Mouse (Mus musculus) left cerebral cortex, adult 6 months (tissue): ENCODE results near the gene Mup10. TPM values are rescaled to one million over a fixed set of nuclear protein-coding genes. Genes with fewer than 3 reads are reported as not detected.

ENCODE experiments used
- long read RNA-seq, 2 experiments: library from polyadenylated mRNA; unstranded; transcript quantifications; one replicate each; pipeline ENCODE4 v2.0.0; 2019 to 2020
- polyA plus RNA-seq: library from polyadenylated mRNA; unstranded; fragments of <200 nt; fragmentation: Nextera tagmentation; gene quantifications from 2 replicates; pipeline ENCODE4 v1.2.3, GENCODE M21; 2021

The Mup10 gene
- polyA plus RNA-seq = not detected in 2 replicates
- long read RNA-seq, experiment 1 = 0 reads
- long read RNA-seq, experiment 2 = 0 reads

DNA sequence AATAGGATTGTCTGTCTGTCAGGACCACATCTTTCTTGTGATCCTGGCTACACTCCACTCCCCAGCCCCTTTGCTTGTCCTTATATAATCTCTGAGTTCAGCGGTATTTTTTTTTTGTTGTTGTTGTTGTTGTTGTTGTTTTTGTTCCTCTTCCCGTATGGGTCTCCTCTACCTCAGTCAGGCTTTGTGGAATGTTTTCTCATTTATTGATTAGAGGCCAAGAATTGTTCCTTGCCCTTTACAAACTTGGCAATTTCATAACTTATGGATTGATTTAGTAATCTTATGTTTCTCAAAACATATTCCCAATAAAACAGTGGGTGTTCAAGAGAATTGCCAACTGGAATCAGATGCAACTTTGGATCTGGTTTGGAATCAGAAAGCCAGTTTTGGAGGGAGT is at the start of gene Mup10:
Mup10 (minus strand) TSS at position 101 of the 400 bp plus-strand sequence.

Other genes starting within 250 kb of the Mup10 start
- gene Mup9, start 160.2 kb downstream of the Mup10 start, polyA plus RNA-seq = not detected in 2 replicates
- not detected in 2 replicates for gene Mup1, start 80.2 kb downstream of the Mup10 start, polyA plus RNA-seq
- 0.35 TPM in 1 of 2 replicates, not detected in the other for gene Mup11, start 80.2 kb upstream of the Mup10 start, polyA plus RNA-seq
- not detected in 2 replicates for gene Mup12, start 159.1 kb upstream of the Mup10 start, polyA plus RNA-seq
- gene Mup22, start 239.3 kb upstream of the Mup10 start, polyA plus RNA-seq = not detected in 2 replicates